Mouse (Mus musculus) kidney, embryonic 14.5 days (tissue): ENCODE data around the gene Arfgef2. TPM values are rescaled to one million over a fixed set of nuclear protein-coding genes. Genes with fewer than 3 reads are reported as not detected.
A peak's percentile ranks its signal among the peaks of the same experiment; 100 is the strongest.

Experiments used
- ATAC-seq: fragments of 200-750 bp; cut with Nextera tagmentation; 2 replicates; pipeline ENCODE4 v1.8.0; 2017; ENCODE audit warnings: moderate number of reproducible peaks, mild to moderate bottlenecking, moderate TSS enrichment, moderate library complexity; ENCODE audit not compliant: low FRiP score, low TSS enrichment
- H3K27ac ChIP-seq: fragments of 300-500 bp; sonication (generic); 2 replicates; pipeline ENCODE4 v1.5.1; 2014; ENCODE audit warnings: low read depth, mild to moderate bottlenecking, low read length, moderate library complexity, mixed read lengths
- H3K27me3 ChIP-seq: fragments of 300-500 bp; sonication (generic); 2 replicates; pipeline ENCODE4 v1.6.1; 2014; ENCODE audit warnings: mild to moderate bottlenecking, low read length; ENCODE audit not compliant: control insufficient read depth, insufficient read depth
- H3K36me3 ChIP-seq: fragments of 300-500 bp; sonication (generic); 2 replicates; pipeline ENCODE4 v1.6.1; 2014; ENCODE audit warnings: low read length, mixed read lengths; ENCODE audit not compliant: control insufficient read depth, insufficient read depth
- H3K4me1 ChIP-seq: fragments of 300-500 bp; sonication (generic); 2 replicates; pipeline ENCODE4 v1.6.1; 2014; ENCODE audit warnings: low read length, mixed read lengths; ENCODE audit not compliant: control insufficient read depth, insufficient read depth
- H3K4me2 ChIP-seq: fragments of 300-500 bp; sonication (generic); replicated peaks from 2 replicates; pipeline ENCODE4 v1.6.1; 2014; ENCODE audit warnings: low read depth, mild to moderate bottlenecking, low read length
- H3K4me3 ChIP-seq: fragments of 300-500 bp; sonication (generic); 2 replicates; pipeline ENCODE4 v1.5.1; 2014; ENCODE audit warnings: mild to moderate bottlenecking, low read length
- H3K9ac ChIP-seq: fragments of 300-500 bp; sonication (generic); 2 replicates; pipeline ENCODE4 v1.6.1; 2014; ENCODE audit warnings: low read depth, mild to moderate bottlenecking, low read length, moderate library complexity
- H3K9me3 ChIP-seq: fragments of 300-500 bp; sonication (generic); 2 replicates; pipeline ENCODE4 v1.6.1; 2016; ENCODE audit warnings: low read length; ENCODE audit not compliant: control insufficient read depth
- WGBS: fragments of 180-500 bp; shearing (Covaris S2); extraction: QIAGEN DNeasy Blood & Tissue Kit; methylation state at CpG from one replicate; pipeline ENCODE4 v1.1.7; 2014; 5-methylcytosine and 5-hydroxymethylcytosine counted together
- polyA plus RNA-seq: library from polyadenylated mRNA; unstranded; fragments of >200 nt; fragmentation: Nextera tagmentation; extraction: Ambion mirVana; gene quantifications from 2 replicates; pipeline ENCODE4 v1.2.1, GENCODE M21; 2014

Gene Arfgef2
- polyA plus RNA-seq, 1 experiment from 2014 or later = 5.6 TPM

DNA sequence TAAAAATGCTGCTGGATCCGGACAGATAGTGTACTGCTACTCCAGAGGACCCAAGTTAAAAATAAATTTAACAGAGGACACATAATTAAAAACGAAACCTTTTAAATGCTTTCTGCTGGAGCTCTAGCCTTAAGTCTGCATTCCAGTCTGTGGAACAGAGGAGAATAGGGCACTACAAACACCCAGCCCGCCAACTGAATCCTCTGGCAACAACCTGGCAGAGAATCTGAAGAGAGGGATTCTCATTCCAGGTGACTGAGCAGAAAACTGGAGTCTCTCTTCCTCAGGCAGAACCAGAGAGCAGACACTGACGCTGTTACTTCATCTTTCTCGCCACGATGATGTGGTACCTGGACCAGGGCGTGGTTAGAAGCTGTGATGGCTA is 4.9 kb upstream of the Arfgef2 start:
- H3K27ac ChIP-seq = no peak overlapping the region
- no peak overlapping the region for H3K4me3 ChIP-seq
- H3K4me1 ChIP-seq = no peaks in the 10 kb centered on the region
- peaks cover 28% of the 10 kb centered on the region for H3K36me3 ChIP-seq
- WGBS = 89% methylated on average over 7 of the region's 7 CpGs
- no peaks in the 10 kb centered on the region for H3K27me3 ChIP-seq
- no peak for ATAC-seq
- H3K4me2 ChIP-seq = no peak overlapping the region
- H3K9me3 ChIP-seq = no peaks in the 10 kb centered on the region
- no peak overlapping the region for H3K9ac ChIP-seq

DNA sequence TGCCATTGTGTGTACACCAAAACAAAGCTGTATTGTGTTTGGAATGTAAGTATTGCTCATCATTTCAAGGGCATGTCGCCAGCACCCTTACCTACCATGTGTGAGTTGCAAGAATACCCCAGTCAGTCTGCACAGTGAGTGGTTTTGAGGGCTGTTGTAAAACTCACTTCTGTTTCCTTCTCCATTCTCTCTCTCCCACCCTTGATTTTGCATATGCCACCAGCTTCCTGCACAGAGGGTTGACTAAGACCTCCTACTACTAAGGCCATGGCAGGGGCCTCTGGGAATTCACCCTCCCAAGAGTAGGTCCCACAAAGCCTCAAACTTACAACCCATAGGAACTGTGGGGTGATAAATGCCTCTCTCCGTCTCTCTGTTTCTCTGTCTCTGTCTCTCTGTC is 4.0 kb upstream of the Arfgef2 start:
- H3K4me1 ChIP-seq = peaks cover 2% of the 10 kb centered on the region; the same call in 1 of the 2 replicates
- WGBS = 68% methylated on average over 2 of the region's 2 CpGs
- H3K27ac ChIP-seq = no peak overlapping the region
- ATAC-seq = no peak
- no peak overlapping the region for H3K9ac ChIP-seq
- H3K9me3 ChIP-seq = no peaks in the 10 kb centered on the region
- H3K4me3 ChIP-seq = no peak overlapping the region
- H3K27me3 ChIP-seq = no peaks in the 10 kb centered on the region
- no peak overlapping the region for H3K4me2 ChIP-seq
- peaks cover 22% of the 10 kb centered on the region for H3K36me3 ChIP-seq

DNA sequence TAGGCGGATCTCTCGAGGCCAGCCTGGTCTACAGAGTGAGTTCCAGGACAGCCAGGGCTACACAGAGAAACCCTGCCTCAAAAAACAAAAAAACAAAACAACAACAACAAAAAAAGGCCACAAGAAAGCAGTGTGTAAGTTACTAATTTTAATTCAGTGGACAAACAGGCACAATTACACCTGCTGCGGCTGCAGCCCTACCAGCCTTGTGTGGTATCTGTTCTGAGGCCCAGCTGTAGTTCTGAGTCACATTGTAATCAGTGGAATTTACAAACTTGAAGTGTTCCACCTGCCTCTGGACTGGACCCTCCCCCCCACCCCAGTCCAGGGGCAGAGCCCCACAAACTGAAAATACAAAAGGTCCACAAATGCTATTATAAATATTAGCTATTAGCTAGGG is 2.1 kb upstream of the Arfgef2 start:
- Histone ChIP-seq H3K9ac (no peak overlapping the region), H3K27me3 (no peaks in the 10 kb centered on the region), H3K9me3 (no peaks in the 10 kb centered on the region), H3K4me3 (no peak overlapping the region), H3K36me3 (peaks cover 5% of the 10 kb centered on the region; the same call in 1 of the 2 replicates), H3K4me2 (no peak overlapping the region), H3K4me1 (peaks cover 8% of the 10 kb centered on the region; the same call in 1 of the 2 replicates), H3K27ac (no peak overlapping the region)
- 90% methylated on average over 3 of the region's 3 CpGs for WGBS
- ATAC-seq = no peak

DNA sequence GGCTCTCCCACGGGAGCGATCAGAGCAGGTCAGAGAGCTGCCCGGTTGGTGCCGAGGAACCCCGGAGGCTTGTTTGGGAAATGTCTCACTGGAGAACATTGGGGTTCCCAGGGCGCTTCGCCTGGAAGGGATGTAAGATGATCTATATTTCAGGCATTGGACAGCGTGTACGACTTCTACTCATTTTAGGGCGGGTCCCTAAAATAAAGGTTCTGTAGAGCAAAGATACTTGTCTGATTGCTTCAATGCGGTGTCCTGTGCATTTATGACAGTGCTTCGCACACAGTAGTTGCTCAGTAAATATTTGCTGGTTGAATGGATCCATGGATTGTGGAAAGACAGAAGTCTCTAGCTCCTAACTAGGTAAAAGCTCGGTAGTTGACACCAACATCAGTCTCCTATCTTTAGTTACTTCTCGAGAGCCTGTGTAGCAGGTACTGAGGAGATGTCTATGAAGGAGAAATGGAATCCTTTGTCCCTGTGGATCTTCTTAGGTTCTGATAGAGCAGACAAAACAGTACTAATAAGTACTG is 851 bp downstream of the Arfgef2 start:
- Histone ChIP-seq H3K9me3 (no peaks in the 10 kb centered on the region), H3K4me3 (peak overlapping the region; percentile 58), H3K27ac (no peak overlapping the region; the same call in 1 of the 2 replicates), H3K4me2 (peak overlapping the region; percentile 86), H3K36me3 (no peaks in the 10 kb centered on the region), H3K4me1 (peaks cover 8% of the 10 kb centered on the region; the same call in 1 of the 2 replicates), H3K9ac (peak overlapping the region; percentile 81), H3K27me3 (no peaks in the 10 kb centered on the region)
- ATAC-seq = 0 out of 2 replicates have a peak, but pooled peaks have one; percentile 17
- 20% methylated on average over 14 of the region's 14 CpGs for WGBS

DNA sequence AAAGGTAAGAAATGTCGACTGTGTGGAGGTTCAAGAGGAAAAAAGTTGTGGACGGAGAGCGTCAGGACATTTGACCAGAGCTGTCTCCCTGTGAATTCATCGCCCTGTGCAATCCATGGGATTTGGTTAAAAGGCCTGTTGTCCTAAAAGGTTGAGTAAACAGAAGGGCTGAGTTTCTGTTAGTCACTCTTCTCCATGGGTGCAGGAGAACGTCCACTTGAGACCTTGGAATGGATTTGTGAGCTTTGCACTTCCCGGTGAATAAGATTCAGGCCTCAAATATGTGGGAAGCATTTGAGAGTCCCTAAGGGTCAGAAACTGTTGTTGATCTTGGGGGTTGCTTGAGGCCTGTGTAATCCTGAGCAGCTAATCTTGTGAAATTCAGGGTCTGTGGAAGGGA is 1.4 kb downstream of the Arfgef2 start:
- Histone ChIP-seq H3K9ac (no peak overlapping the region), H3K9me3 (no peaks in the 10 kb centered on the region), H3K4me2 (no peak overlapping the region), H3K36me3 (no peaks in the 10 kb centered on the region), H3K27ac (no peak overlapping the region), H3K27me3 (no peaks in the 10 kb centered on the region), H3K4me1 (peaks cover 8% of the 10 kb centered on the region; the same call in 1 of the 2 replicates), H3K4me3 (no peak overlapping the region)
- ATAC-seq = no peak
- 73% methylated on average over 6 of the region's 6 CpGs for WGBS

DNA sequence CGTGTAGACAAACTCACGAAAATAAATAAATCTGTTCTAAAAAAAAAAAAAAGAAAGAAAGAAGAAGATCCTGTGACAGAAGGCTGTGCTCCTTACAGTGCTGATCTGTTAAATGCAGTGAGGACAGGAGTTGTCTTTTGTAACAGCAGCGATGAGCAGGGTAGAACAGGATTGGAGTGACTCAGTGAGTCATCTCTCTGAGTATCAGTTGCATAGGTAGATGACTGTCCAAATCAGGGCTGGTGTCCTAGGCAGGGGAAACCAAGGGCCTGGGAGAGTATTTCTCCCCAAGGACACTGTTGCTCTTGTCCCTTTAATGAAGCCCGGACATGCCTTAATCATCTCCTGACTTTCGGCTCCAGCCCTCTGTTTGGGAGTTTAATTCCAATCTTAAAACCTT is 4.1 kb downstream of the Arfgef2 start:
- Histone ChIP-seq H3K9ac (no peak overlapping the region), H3K27me3 (no peaks in the 10 kb centered on the region), H3K27ac (no peak overlapping the region), H3K9me3 (no peaks in the 10 kb centered on the region), H3K36me3 (no peaks in the 10 kb centered on the region), H3K4me1 (peaks cover 8% of the 10 kb centered on the region; the same call in 1 of the 2 replicates), H3K4me2 (no peak overlapping the region), H3K4me3 (no peak overlapping the region)
- no peak for ATAC-seq
- 91% methylated on average over 5 of the region's 5 CpGs for WGBS

DNA sequence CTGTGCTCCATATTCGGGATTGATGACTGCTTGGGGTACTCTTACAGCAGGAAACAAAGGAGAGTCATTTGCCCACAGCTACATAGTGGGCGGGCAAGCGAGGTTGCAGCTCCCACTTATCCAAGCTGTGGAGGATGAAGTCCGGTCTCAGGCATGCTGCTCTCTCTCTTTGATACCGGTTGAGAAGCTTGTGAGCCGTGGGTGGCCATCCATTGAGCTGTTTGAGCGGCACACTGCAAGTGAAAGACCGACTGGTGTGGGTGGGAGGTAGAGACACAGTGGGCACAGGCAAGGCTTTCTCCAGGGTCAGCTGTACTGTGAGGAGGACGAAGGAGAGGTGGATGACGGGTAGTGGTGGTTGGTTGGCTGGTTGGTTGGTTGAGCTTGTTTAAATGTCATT is 5.4 kb downstream of the Arfgef2 start:
- no peaks in the 10 kb centered on the region for H3K36me3 ChIP-seq
- no peak for ATAC-seq
- no peak overlapping the region for H3K4me2 ChIP-seq
- no peaks in the 10 kb centered on the region for H3K9me3 ChIP-seq
- no peak overlapping the region for H3K27ac ChIP-seq
- no peak overlapping the region for H3K4me3 ChIP-seq
- H3K9ac ChIP-seq = no peak overlapping the region
- 87% methylated on average over 10 of the region's 10 CpGs for WGBS
- H3K27me3 ChIP-seq = no peaks in the 10 kb centered on the region
- peaks cover 8% of the 10 kb centered on the region; the same call in 1 of the 2 replicates for H3K4me1 ChIP-seq

DNA sequence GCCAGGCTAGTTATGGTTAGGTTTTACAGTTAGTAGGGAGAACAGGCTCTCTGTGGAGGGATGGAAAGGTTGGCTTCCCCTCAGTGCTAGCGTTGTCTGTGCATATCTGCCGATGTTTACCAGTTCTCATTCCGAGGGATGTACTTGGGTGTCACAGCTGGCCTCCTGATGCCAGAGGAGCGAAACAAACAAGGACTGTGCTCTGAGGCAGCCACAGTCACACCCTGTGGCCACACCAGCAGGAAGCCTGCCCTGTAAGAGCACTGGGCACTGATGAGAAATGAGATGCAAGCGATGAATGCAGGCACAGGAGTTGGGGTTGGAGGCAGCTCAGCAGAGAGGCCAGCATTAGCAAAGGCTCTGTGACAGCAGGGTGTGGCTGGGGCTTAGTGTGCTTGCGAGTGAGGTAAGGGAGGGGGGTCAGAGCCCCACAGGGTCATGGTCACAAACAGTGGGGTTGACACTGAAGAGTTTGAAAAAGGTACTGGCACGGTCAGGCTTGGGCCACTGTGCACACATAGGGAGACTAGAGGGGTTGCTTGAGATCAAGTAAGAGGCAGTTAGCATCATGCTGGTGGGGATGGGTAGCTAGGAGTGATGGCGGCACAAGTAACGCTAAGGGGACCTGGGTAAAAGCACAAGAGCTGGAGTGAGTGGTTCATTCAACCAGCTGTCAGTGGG is 13.2 kb downstream of the Arfgef2 start:
- Histone ChIP-seq H3K27ac (no peak overlapping the region), H3K9ac (no peak overlapping the region), H3K4me1 (peaks cover 10% of the 10 kb centered on the region), H3K27me3 (no peaks in the 10 kb centered on the region), H3K4me3 (no peak overlapping the region), H3K36me3 (no peaks in the 10 kb centered on the region), H3K9me3 (no peaks in the 10 kb centered on the region), H3K4me2 (no peak overlapping the region)
- 91% methylated on average over 9 of the region's 9 CpGs for WGBS
- ATAC-seq = no peak

DNA sequence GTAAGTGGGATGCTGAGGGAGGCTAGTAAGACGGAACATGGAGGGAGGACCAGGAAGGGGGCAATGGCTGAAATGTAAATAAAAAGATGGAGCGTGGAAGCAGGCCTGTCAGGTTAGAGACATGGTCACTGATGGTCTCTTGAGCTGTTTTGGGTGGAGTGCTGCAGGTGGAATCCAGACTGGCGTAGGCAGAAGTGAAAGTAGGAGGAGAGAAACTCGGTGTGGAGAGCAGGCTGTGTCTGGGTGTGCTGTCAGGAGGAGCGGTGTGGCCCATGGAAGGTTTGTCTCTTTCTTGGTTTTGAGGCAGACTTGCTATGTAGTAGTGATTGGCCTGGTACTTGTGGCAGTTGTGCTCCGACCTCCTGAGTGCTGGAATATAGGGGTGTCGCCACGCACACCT is 14.5 kb downstream of the Arfgef2 start:
- Histone ChIP-seq H3K4me1 (peaks cover 10% of the 10 kb centered on the region), H3K4me3 (no peak overlapping the region), H3K9me3 (no peaks in the 10 kb centered on the region), H3K27me3 (no peaks in the 10 kb centered on the region), H3K36me3 (no peaks in the 10 kb centered on the region), H3K27ac (no peak overlapping the region), H3K4me2 (no peak overlapping the region), H3K9ac (no peak overlapping the region)
- ATAC-seq = no peak
- 84% methylated on average over 8 of the region's 8 CpGs for WGBS
